Mouse (Mus musculus): ENCODE measurements around the gene Dnm3.
A peak's percentile ranks its signal among the peaks of the same experiment; 100 is the strongest.

The Dnm3 gene

GRCm38 (mm10) chr1:162477246-162478209, at the start of gene Dnm3:
Gene Dnm3 (minus strand): TSS chr1:162478034.
- DNase-seq: peak; percentile 97

- no peak for DNase-seq
These were observed 37.3 kb upstream of the Dnm3 start for GRCm38 (mm10) chr1:162515116-162515515.

- DNase-seq: no peak
These were observed 32.2 kb upstream of the Dnm3 start for GRCm38 (mm10) chr1:162510013-162510356.

GRCm38 (mm10) chr1:162509329-162510012, 31.6 kb upstream of the Dnm3 start:
- DNase-seq: no peak

- DNase-seq: no peak
These were observed 30.6 kb upstream of the Dnm3 start for GRCm38 (mm10) chr1:162508211-162509005.

GRCm38 (mm10) chr1:162506516-162506915, 28.7 kb upstream of the Dnm3 start:
- DNase-seq: no peak

- DNase-seq: no peak
These were observed 27.8 kb upstream of the Dnm3 start for GRCm38 (mm10) chr1:162505649-162506048.

GRCm38 (mm10) chr1:162476531-162477080, 1.2 kb downstream of the Dnm3 start:
- DNase-seq: peak; percentile 51

- DNase-seq: no peak
These were observed 4.9 kb downstream of the Dnm3 start for GRCm38 (mm10) chr1:162472949-162473348.

GRCm38 (mm10) chr1:162471089-162471488, 6.7 kb downstream of the Dnm3 start:
- no peak for DNase-seq

GRCm38 (mm10) chr1:162469752-162470280, 8.0 kb downstream of the Dnm3 start:
- DNase-seq: no peak

GRCm38 (mm10) chr1:162463676-162464075, 14.2 kb downstream of the Dnm3 start:
- no peak for DNase-seq

- DNase-seq: peak; percentile 87
These were observed 19.1 kb downstream of the Dnm3 start for GRCm38 (mm10) chr1:162458711-162459110.

- DNase-seq: no peak
These were observed 21.0 kb downstream of the Dnm3 start for GRCm38 (mm10) chr1:162456861-162457260.

GRCm38 (mm10) chr1:162456406-162456805, 21.4 kb downstream of the Dnm3 start:
- DNase-seq: no peak

GRCm38 (mm10) chr1:162453578-162453977, 24.3 kb downstream of the Dnm3 start:
- peak; percentile 70 for DNase-seq

GRCm38 (mm10) chr1:162453030-162453429, 24.8 kb downstream of the Dnm3 start:
- no peak for DNase-seq

- DNase-seq: no peak
These were observed 28.5 kb downstream of the Dnm3 start for GRCm38 (mm10) chr1:162449161-162449909.

GRCm38 (mm10) chr1:162444805-162445204, 33.0 kb downstream of the Dnm3 start:
- DNase-seq: no peak

GRCm38 (mm10) chr1:162439576-162439975, 38.3 kb downstream of the Dnm3 start:
- DNase-seq: no peak

- peak; percentile 77 for DNase-seq
These were observed 41.2 kb downstream of the Dnm3 start for GRCm38 (mm10) chr1:162436672-162437071.

- no peak for DNase-seq
These were observed 48.9 kb downstream of the Dnm3 start for GRCm38 (mm10) chr1:162428904-162429303.

Data from cerebellum, adult 11-12 months (tissue).